Mouse (Mus musculus) ES-Bruce4 (cell line): Measurements from ENCODE around the gene Uba5. TPM values are rescaled to one million over a fixed set of nuclear protein-coding genes. Genes with fewer than 3 reads are reported as not detected.
A peak's percentile ranks its signal among the peaks of the same experiment; 100 is the strongest.

Experiments
- H3K27ac ChIP-seq: 2 replicates; pipeline ENCODE4 v1.5.1; 2012; ENCODE audit warnings: low read length, inconsistent platforms; ENCODE audit not compliant: insufficient read depth
- H3K27me3 ChIP-seq: 2 replicates; pipeline ENCODE4 v1.6.1; 2012; ENCODE audit warnings: mild to moderate bottlenecking, low read length, inconsistent platforms; ENCODE audit not compliant: control insufficient read depth, poor library complexity, insufficient read depth, severe bottlenecking
- H3K36me3 ChIP-seq: 2 replicates; pipeline ENCODE4 v1.6.1; 2012; ENCODE audit warnings: inconsistent platforms, mild to moderate bottlenecking, low read length, moderate library complexity; ENCODE audit not compliant: control insufficient read depth, poor library complexity, insufficient read depth, severe bottlenecking
- H3K4me1 ChIP-seq: one replicate; pipeline ENCODE4 v1.8.1; 2011; ENCODE audit warnings: low read length; ENCODE audit not compliant: control insufficient read depth, insufficient read depth
- H3K4me3 ChIP-seq: 2 replicates; pipeline ENCODE4 v1.5.1; 2011; ENCODE audit warnings: low read depth, mild to moderate bottlenecking, low read length
- H3K9ac ChIP-seq: 2 replicates; pipeline ENCODE4 v1.6.1; 2012; ENCODE audit warnings: low read depth, mild to moderate bottlenecking, inconsistent platforms; ENCODE audit not compliant: poor library complexity, severe bottlenecking
- H3K9me3 ChIP-seq: replicated peaks from 2 replicates; pipeline ENCODE4 v1.6.1; 2012; ENCODE audit warnings: mild to moderate bottlenecking, low read length, inconsistent platforms; ENCODE audit not compliant: control insufficient read depth, poor library complexity, insufficient read depth, severe bottlenecking
- CTCF ChIP-seq: IDR thresholded peaks from one replicate; pipeline ENCODE4 v1.8.1; 2011; ENCODE audit warnings: low read depth, low read length
- EP300 ChIP-seq: IDR thresholded peaks from 2 replicates; pipeline ENCODE4 v1.6.1; 2011; ENCODE audit warnings: low read depth, low read length; ENCODE audit not compliant: insufficient read depth
- POLR2A ChIP-seq: IDR thresholded peaks from one replicate; pipeline ENCODE4 v1.8.1; 2011; ENCODE audit warnings: low read length; ENCODE audit not compliant: insufficient read depth
- polyA plus RNA-seq: library from polyadenylated mRNA; stranded (reverse); fragments of >200 nt; gene quantifications from 2 replicates; pipeline ENCODE4 v1.2.4, GENCODE M21; 2011; ENCODE audit warnings: low read depth; ENCODE audit not compliant: missing spikeins, insufficient read depth, insufficient read length

Uba5 gene
- polyA plus RNA-seq, 1 experiment: 29.0 TPM

DNA sequence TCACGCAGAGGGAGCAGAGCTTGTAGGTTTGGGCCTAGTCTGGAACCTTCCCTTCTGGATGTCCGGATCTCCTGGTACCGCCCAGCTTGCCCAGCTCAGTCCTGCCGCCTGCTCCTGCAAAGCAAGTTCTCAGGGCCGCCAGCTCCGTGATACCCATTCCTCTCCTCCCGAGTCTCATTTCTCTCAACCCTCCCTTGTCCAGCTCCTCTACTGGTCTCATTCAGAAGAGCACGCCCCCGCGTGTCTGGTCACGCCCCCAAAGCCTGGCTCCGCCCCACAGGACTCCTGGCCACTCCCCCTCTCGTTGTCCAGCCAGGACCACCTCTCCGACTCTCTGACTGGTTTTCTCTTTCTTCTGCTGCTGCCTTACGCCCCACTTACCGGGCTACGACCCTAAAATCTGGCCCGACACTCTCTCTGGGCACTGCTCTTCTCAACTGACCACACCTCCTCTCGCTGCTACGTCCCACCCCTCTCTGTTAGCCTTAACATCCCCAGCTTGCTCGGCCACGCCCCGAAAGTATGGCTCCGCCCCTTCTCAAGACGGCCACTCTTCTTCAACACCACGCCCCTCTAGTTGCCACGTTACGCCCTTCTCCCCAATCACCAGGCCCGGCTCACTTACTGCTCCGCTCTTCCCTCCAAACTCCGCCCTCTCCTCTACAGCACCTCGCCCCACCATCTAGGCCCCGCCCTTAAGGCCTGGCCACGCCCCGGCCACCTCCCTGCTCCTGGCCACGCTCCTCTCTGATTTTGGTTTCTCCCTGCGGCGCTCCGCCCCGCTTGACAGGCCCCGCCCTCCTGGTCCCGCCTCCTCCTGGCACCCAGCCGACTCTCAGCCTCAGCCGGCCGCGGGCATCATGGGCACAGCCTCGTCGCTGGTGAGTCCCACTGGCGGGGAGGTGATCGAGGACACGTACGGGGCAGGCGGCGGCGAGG is 60.7 kb downstream of the Uba5 start, which contains the start of gene Nphp3:
Gene Nphp3, plus strand, starts transcription at position 624 of the 939 bp plus-strand sequence.
- peak; percentile 45 for TF ChIP-seq POLR2A
- TF ChIP-seq EP300: no peak
- Histone ChIP-seq H3K4me1 (peaks cover 2% of the 10 kb centered on the region), H3K9me3 (no peaks in the 10 kb centered on the region), H3K9ac (peak within 1 kb of the TSS; percentile 66), H3K36me3 (no peaks in the 10 kb centered on the region), H3K27ac (peak within 1 kb of the TSS; percentile 44; the same call in 1 of the 2 replicates), H3K27me3 (no peaks in the 10 kb centered on the region), H3K4me3 (peak within 1 kb of the TSS; percentile 86)

DNA sequence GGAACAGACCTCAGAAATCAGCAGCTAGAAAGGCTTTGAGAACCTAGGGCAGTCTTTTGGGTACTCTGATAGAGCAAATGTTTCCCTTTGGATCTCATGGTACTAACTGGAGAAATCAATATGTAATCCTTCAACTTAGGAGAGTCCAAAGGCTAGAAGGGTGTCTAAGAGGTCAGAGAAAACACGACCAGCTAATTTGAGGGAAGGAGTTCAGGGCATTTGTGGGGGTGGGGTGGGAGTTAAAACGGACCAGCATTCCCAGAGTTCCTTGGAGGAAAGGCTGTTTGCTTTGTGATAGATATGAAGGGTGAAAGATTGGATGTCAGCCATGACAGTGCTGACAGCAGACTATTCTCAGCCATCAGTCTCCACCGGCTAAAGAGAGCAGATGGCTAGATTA is 62.3 kb downstream of the Uba5 start:
- no peaks in the 10 kb centered on the region for H3K36me3 ChIP-seq
- TF ChIP-seq EP300 (no peak), CTCF (no peak), POLR2A (no peak)
- no peaks in the 10 kb centered on the region for H3K27me3 ChIP-seq
- no peaks in the 10 kb centered on the region for H3K9me3 ChIP-seq
- H3K4me1 ChIP-seq: peaks cover 2% of the 10 kb centered on the region
- no peak overlapping the region for H3K27ac ChIP-seq
- no peak overlapping the region for H3K4me3 ChIP-seq
- no peak overlapping the region for H3K9ac ChIP-seq

Other genes with a start within 250 kb of the Uba5 start
- 26.8 and 29.4 TPM in 2 replicates for gene Nphp3, start 60.6 kb downstream of the Uba5 start, polyA plus RNA-seq
- not detected in 2 replicates for gene Gm28305, start 22.5 kb downstream of the Uba5 start, polyA plus RNA-seq
- 36.6 and 40.5 TPM in 2 replicates for gene Acad11, start 243 bp upstream of the Uba5 start, polyA plus RNA-seq
- 7.4 and 7.7 TPM in 2 replicates for gene Ackr4, start 63.8 kb upstream of the Uba5 start, polyA plus RNA-seq
- gene Dnajc13, start 199.8 kb upstream of the Uba5 start, polyA plus RNA-seq: 110 and 119 TPM in 2 replicates